Mouse (Mus musculus): ENCODE data around the gene Tmed10. TPM values are rescaled to one million over a fixed set of nuclear protein-coding genes. Genes with fewer than 3 reads are reported as not detected.

Gene Tmed10
- polyA plus RNA-seq, 1 experiment from 2014 or later, result 208 TPM

GRCm38 (mm10) chr12:85381570-85381969, 6.9 kb upstream of the Tmed10 start:
- 90% methylated on average over 6 of the region's 6 CpGs for WGBS

GRCm38 (mm10) chr12:85380942-85381341, 6.3 kb upstream of the Tmed10 start:
- H3K9ac ChIP-seq (ENCODE audit: low read depth, low read length), result no peak overlapping the region
- no peaks in the 10 kb centered on the region for H3K9me3 ChIP-seq (ENCODE audit: control insufficient read depth, low read length)
- no peaks in the 10 kb centered on the region for H3K36me3 ChIP-seq (ENCODE audit: control insufficient read depth, insufficient read depth, low read length)
- H3K4me1 ChIP-seq (ENCODE audit: control insufficient read depth, insufficient read depth, low read depth, low read length), result no peaks in the 10 kb centered on the region
- no peak overlapping the region for H3K4me2 ChIP-seq (ENCODE audit: low read length)
- H3K4me3 ChIP-seq (ENCODE audit: low read length), result no peak overlapping the region
- no peak overlapping the region for H3K27ac ChIP-seq (ENCODE audit: low read depth, low read length)
- ATAC-seq, result no peak
- no peaks in the 10 kb centered on the region for H3K27me3 ChIP-seq (replicated peaks; ENCODE audit: control insufficient read depth, insufficient read depth, low read length)
- 77% methylated on average over 7 of the region's 7 CpGs for WGBS

More at GRCm38 (mm10) chr12:85381570-85381969, 6.9 kb upstream of the Tmed10 start:
- Histone ChIP-seq H3K36me3 (ENCODE audit: control insufficient read depth, insufficient read depth, low read length) (no peaks in the 10 kb centered on the region), H3K27me3 (replicated peaks; ENCODE audit: control insufficient read depth, insufficient read depth, low read length) (no peaks in the 10 kb centered on the region), H3K9ac (ENCODE audit: low read depth, low read length) (no peak overlapping the region), H3K4me3 (ENCODE audit: low read length) (no peak overlapping the region), H3K4me2 (ENCODE audit: low read length) (no peak overlapping the region), H3K9me3 (ENCODE audit: control insufficient read depth, low read length) (no peaks in the 10 kb centered on the region), H3K4me1 (ENCODE audit: control insufficient read depth, insufficient read depth, low read depth, low read length) (no peaks in the 10 kb centered on the region), H3K27ac (ENCODE audit: low read depth, low read length) (no peak overlapping the region)
- ATAC-seq, result no peak

GRCm38 (mm10) chr12:85380308-85380707, 5.7 kb upstream of the Tmed10 start:
- H3K27me3 ChIP-seq (replicated peaks; ENCODE audit: control insufficient read depth, insufficient read depth, low read length), result no peaks in the 10 kb centered on the region
- no peaks in the 10 kb centered on the region for H3K36me3 ChIP-seq (ENCODE audit: control insufficient read depth, insufficient read depth, low read length)
- H3K9ac ChIP-seq (ENCODE audit: low read depth, low read length), result no peak overlapping the region
- WGBS, result 82% methylated on average over 1 of the region's 1 CpGs
- H3K27ac ChIP-seq (ENCODE audit: low read depth, low read length), result no peak overlapping the region
- ATAC-seq, result no peak
- no peak overlapping the region for H3K4me2 ChIP-seq (ENCODE audit: low read length)
- no peaks in the 10 kb centered on the region for H3K4me1 ChIP-seq (ENCODE audit: control insufficient read depth, insufficient read depth, low read depth, low read length)
- no peaks in the 10 kb centered on the region for H3K9me3 ChIP-seq (ENCODE audit: control insufficient read depth, low read length)
- H3K4me3 ChIP-seq (ENCODE audit: low read length), result no peak overlapping the region

GRCm38 (mm10) chr12:85378271-85378670, 3.6 kb upstream of the Tmed10 start:
- ATAC-seq, result no peak
- no peak overlapping the region for H3K4me2 ChIP-seq (ENCODE audit: low read length)
- no peak overlapping the region for H3K4me3 ChIP-seq (ENCODE audit: low read length)
- no peaks in the 10 kb centered on the region for H3K27me3 ChIP-seq (replicated peaks; ENCODE audit: control insufficient read depth, insufficient read depth, low read length)
- H3K36me3 ChIP-seq (ENCODE audit: control insufficient read depth, insufficient read depth, low read length), result no peaks in the 10 kb centered on the region
- H3K27ac ChIP-seq (ENCODE audit: low read depth, low read length), result no peak overlapping the region
- 93% methylated on average over 2 of the region's 2 CpGs for WGBS
- H3K9me3 ChIP-seq (ENCODE audit: control insufficient read depth, low read length), result no peaks in the 10 kb centered on the region
- peaks cover 3% of the 10 kb centered on the region for H3K4me1 ChIP-seq (ENCODE audit: control insufficient read depth, insufficient read depth, low read depth, low read length)
- no peak overlapping the region for H3K9ac ChIP-seq (ENCODE audit: low read depth, low read length)

GRCm38 (mm10) chr12:85373591-85374560, 771 bp downstream of the Tmed10 start:
- Histone ChIP-seq H3K4me3 (ENCODE audit: low read length) (peak overlapping the region; percentile 90), H3K27ac (ENCODE audit: low read depth, low read length) (peak overlapping the region; percentile 85), H3K27me3 (replicated peaks; ENCODE audit: control insufficient read depth, insufficient read depth, low read length) (no peaks in the 10 kb centered on the region), H3K4me2 (ENCODE audit: low read length) (peak overlapping the region; percentile 69), H3K9me3 (ENCODE audit: control insufficient read depth, low read length) (no peaks in the 10 kb centered on the region), H3K4me1 (ENCODE audit: control insufficient read depth, insufficient read depth, low read depth, low read length) (peaks cover 15% of the 10 kb centered on the region), H3K9ac (ENCODE audit: low read depth, low read length) (peak overlapping the region; percentile 94), H3K36me3 (ENCODE audit: control insufficient read depth, insufficient read depth, low read length) (no peaks in the 10 kb centered on the region)
- under 1% methylated on average over 48 of the region's 53 CpGs for WGBS
- peak; percentile 77 for ATAC-seq

GRCm38 (mm10) chr12:85372068-85372665, 2.5 kb downstream of the Tmed10 start:
- no peak overlapping the region for H3K27ac ChIP-seq (ENCODE audit: low read depth, low read length)
- no peak for ATAC-seq
- peaks cover 15% of the 10 kb centered on the region for H3K4me1 ChIP-seq (ENCODE audit: control insufficient read depth, insufficient read depth, low read depth, low read length)
- H3K9me3 ChIP-seq (ENCODE audit: control insufficient read depth, low read length), result no peaks in the 10 kb centered on the region
- no peaks in the 10 kb centered on the region for H3K36me3 ChIP-seq (ENCODE audit: control insufficient read depth, insufficient read depth, low read length)
- no peaks in the 10 kb centered on the region for H3K27me3 ChIP-seq (replicated peaks; ENCODE audit: control insufficient read depth, insufficient read depth, low read length)
- H3K4me3 ChIP-seq (ENCODE audit: low read length), result no peak overlapping the region
- H3K4me2 ChIP-seq (ENCODE audit: low read length), result no peak overlapping the region
- 74% methylated on average over 8 of the region's 8 CpGs for WGBS
- H3K9ac ChIP-seq (ENCODE audit: low read depth, low read length), result no peak overlapping the region

GRCm38 (mm10) chr12:85368441-85369063, 6.1 kb downstream of the Tmed10 start:
- no peak overlapping the region for H3K9ac ChIP-seq (ENCODE audit: low read depth, low read length)
- H3K4me1 ChIP-seq (ENCODE audit: control insufficient read depth, insufficient read depth, low read depth, low read length), result peaks cover 14% of the 10 kb centered on the region
- H3K36me3 ChIP-seq (ENCODE audit: control insufficient read depth, insufficient read depth, low read length), result no peaks in the 10 kb centered on the region
- H3K9me3 ChIP-seq (ENCODE audit: control insufficient read depth, low read length), result no peaks in the 10 kb centered on the region
- H3K4me3 ChIP-seq (ENCODE audit: low read length), result no peak overlapping the region
- no peak overlapping the region for H3K27ac ChIP-seq (ENCODE audit: low read depth, low read length)
- no peak for ATAC-seq
- no peak overlapping the region for H3K4me2 ChIP-seq (ENCODE audit: low read length)
- 81% methylated on average over 6 of the region's 6 CpGs for WGBS
- H3K27me3 ChIP-seq (replicated peaks; ENCODE audit: control insufficient read depth, insufficient read depth, low read length), result no peaks in the 10 kb centered on the region

- Histone ChIP-seq H3K36me3 (ENCODE audit: control insufficient read depth, insufficient read depth, low read length) (no peaks in the 10 kb centered on the region), H3K9ac (ENCODE audit: low read depth, low read length) (no peak overlapping the region), H3K4me1 (ENCODE audit: control insufficient read depth, insufficient read depth, low read depth, low read length) (no peaks in the 10 kb centered on the region; the same call in 1 of the 2 replicates), H3K4me3 (ENCODE audit: low read length) (no peak overlapping the region), H3K9me3 (ENCODE audit: control insufficient read depth, low read length) (no peaks in the 10 kb centered on the region), H3K27ac (ENCODE audit: low read depth, low read length) (peak overlapping the region; percentile 20; the same call in 1 of the 2 replicates), H3K27me3 (replicated peaks; ENCODE audit: control insufficient read depth, insufficient read depth, low read length) (no peaks in the 10 kb centered on the region), H3K4me2 (ENCODE audit: low read length) (no peak overlapping the region)
- ATAC-seq, result peak; percentile 84
- 63% methylated on average over 3 of the region's 3 CpGs for WGBS
These were observed 8.4 kb downstream of the Tmed10 start for GRCm38 (mm10) chr12:85366271-85366670.

- no peak overlapping the region for H3K9ac ChIP-seq (ENCODE audit: low read depth, low read length)
- H3K4me1 ChIP-seq (ENCODE audit: control insufficient read depth, insufficient read depth, low read depth, low read length), result no peaks in the 10 kb centered on the region
- no peak for ATAC-seq
- no peak overlapping the region for H3K4me3 ChIP-seq (ENCODE audit: low read length)
- no peak overlapping the region for H3K27ac ChIP-seq (ENCODE audit: low read depth, low read length)
- no peaks in the 10 kb centered on the region for H3K36me3 ChIP-seq (ENCODE audit: control insufficient read depth, insufficient read depth, low read length)
- H3K9me3 ChIP-seq (ENCODE audit: control insufficient read depth, low read length), result no peaks in the 10 kb centered on the region
- H3K27me3 ChIP-seq (replicated peaks; ENCODE audit: control insufficient read depth, insufficient read depth, low read length), result no peaks in the 10 kb centered on the region
- WGBS, result 80% methylated on average over 4 of the region's 4 CpGs
- no peak overlapping the region for H3K4me2 ChIP-seq (ENCODE audit: low read length)
These were observed 12.1 kb downstream of the Tmed10 start for GRCm38 (mm10) chr12:85362510-85362909.
